Mouse (Mus musculus) forebrain, embryonic 16.5 days (tissue): ENCODE measurements at regions not wholly inside any gene's neighbourhood (a gene's known extent, or its start where the extent isn't known, plus 50 kb on each side); places are given as distances from the start of the nearest gene placed in this dataset.

ENCODE experiments used
- ATAC-seq: fragments of 200-750 bp; cut with Nextera tagmentation; 2 replicates; pipeline ENCODE4 v1.8.0; 2017; ENCODE audit warnings: mild to moderate bottlenecking, moderate library complexity
- H3K27ac ChIP-seq: fragments of 300-500 bp; sonication (generic); 2 replicates; pipeline ENCODE4 v1.5.1; 2014; ENCODE audit warnings: low read length, control low read depth
- H3K27me3 ChIP-seq: fragments of 300-500 bp; sonication (generic); replicated peaks from 2 replicates; pipeline ENCODE4 v1.6.1; 2014; ENCODE audit warnings: low read length; ENCODE audit not compliant: control insufficient read depth, insufficient read depth
- H3K36me3 ChIP-seq: fragments of 300-500 bp; sonication (generic); 2 replicates; pipeline ENCODE4 v1.6.1; 2014; ENCODE audit not compliant: control insufficient read depth, insufficient read depth
- H3K4me1 ChIP-seq: fragments of 300-500 bp; sonication (generic); replicated peaks from 2 replicates; pipeline ENCODE4 v1.6.1; 2014; ENCODE audit warnings: low read length; ENCODE audit not compliant: control insufficient read depth, insufficient read depth
- H3K4me2 ChIP-seq: fragments of 300-500 bp; sonication (generic); 2 replicates; pipeline ENCODE4 v1.6.1; 2014; ENCODE audit warnings: mild to moderate bottlenecking, low read length, control low read depth
- H3K4me3 ChIP-seq: fragments of 300-500 bp; sonication (generic); replicated peaks from 2 replicates; pipeline ENCODE4 v1.5.1; 2014; ENCODE audit warnings: mild to moderate bottlenecking, low read length, control low read depth
- H3K9ac ChIP-seq: fragments of 300-500 bp; sonication (generic); replicated peaks from 2 replicates; pipeline ENCODE4 v1.6.1; 2014; ENCODE audit warnings: low read depth, low read length, control low read depth
- H3K9me3 ChIP-seq: fragments of 300-500 bp; sonication (generic); 2 replicates; pipeline ENCODE4 v1.6.1; 2016; ENCODE audit warnings: low read length; ENCODE audit not compliant: control insufficient read depth
- WGBS: fragments of 180-500 bp; shearing (Covaris S2); extraction: QIAGEN DNeasy Blood & Tissue Kit; methylation state at CpG from one replicate; pipeline ENCODE4 v1.1.7; 2014; 5-methylcytosine and 5-hydroxymethylcytosine counted together

DNA sequence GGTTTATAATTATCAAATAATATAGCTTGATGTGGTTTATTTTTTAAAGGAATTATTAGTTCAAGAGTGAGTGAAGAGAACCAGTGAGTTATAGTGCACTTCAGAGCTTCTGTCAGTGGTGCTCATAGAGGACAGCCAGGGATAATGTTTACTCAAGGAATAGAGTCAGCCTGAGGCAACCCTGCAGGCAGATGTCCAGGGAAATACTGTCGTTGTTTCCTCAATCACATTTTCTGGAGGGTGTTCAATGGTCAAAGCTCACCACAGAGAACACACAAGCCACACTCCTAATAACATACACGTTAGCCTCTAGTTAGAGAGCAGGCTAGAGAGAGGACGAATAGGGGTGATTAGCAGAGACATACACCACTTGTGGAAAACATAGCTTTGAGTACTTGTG is 184.0 kb downstream of the Sqor start:
- Histone ChIP-seq H3K4me3 (no peak overlapping the region), H3K9ac (no peak overlapping the region), H3K27me3 (no peaks in the 10 kb centered on the region), H3K4me2 (no peak overlapping the region), H3K4me1 (no peaks in the 10 kb centered on the region), H3K36me3 (no peaks in the 10 kb centered on the region), H3K27ac (no peak overlapping the region), H3K9me3 (no peaks in the 10 kb centered on the region)
- ATAC-seq, result no peak
- WGBS, result 86% methylated on average over 3 of the region's 3 CpGs

DNA sequence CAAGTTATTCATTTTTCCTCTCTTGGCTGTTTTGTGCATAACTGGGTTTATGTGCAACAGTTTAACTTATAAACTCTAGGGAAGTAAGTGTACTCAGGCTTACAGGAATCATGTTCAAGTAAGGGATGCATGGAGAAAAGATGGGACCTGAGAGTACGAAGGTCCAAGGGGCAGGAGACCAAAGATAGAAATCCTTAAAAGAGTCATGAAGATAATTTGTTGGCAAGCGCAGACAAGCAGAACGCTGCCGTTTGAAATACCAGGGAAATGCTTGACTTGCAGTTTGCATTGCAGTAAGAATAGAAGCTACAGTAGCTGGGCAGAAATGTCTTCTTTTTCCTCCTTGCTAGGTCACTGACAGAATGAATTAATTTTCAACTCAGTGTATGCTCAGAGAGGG is 196.7 kb downstream of the Sqor start:
- H3K27me3 ChIP-seq, result no peaks in the 10 kb centered on the region
- H3K9ac ChIP-seq, result no peak overlapping the region
- no peaks in the 10 kb centered on the region for H3K36me3 ChIP-seq
- H3K4me1 ChIP-seq, result no peaks in the 10 kb centered on the region
- ATAC-seq, result no peak
- no peak overlapping the region for H3K4me2 ChIP-seq
- 94% methylated on average over 4 of the region's 4 CpGs for WGBS
- no peak overlapping the region for H3K27ac ChIP-seq
- H3K9me3 ChIP-seq, result no peaks in the 10 kb centered on the region
- H3K4me3 ChIP-seq, result no peak overlapping the region

DNA sequence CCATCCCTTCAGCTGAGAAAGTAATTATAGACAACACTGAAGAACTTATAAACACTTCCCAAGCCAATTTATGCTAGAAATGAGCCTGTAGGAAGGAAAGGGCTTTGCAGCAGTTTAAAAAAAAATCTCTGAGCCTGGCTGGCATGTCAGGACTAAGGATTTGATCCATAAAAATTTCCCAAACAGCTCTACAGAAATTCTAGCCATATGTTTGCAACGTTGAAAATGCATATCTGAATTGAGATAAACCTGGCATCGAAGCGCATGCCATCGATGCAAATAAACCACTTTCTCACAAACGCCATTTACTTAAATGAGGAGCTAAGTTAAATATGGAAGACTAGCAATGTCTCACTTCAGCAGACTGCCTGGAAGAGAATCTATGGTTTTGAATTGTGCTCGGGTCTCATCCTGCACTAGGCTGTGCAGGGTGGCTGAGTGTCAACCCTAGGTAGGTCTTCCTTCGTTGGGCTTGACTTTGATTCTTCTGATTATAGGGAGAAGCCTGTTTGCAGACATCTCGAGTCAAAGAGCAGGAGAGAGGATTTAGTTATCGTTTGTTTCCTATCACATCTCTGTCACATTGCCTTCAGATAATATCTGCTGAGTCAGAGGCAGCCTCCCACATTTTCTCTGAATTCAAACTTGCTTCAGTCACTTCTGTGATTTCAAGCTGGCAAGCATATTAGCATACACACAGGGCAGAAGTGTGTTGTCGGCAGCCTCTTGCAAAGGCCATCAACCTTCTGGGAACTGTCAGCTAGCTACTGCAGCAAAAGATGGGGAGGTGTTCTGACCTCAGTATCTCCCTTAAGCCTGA is 204.0 kb downstream of the Sqor start:
- no peaks in the 10 kb centered on the region for H3K36me3 ChIP-seq
- 70% methylated on average over 10 of the region's 10 CpGs for WGBS
- H3K4me2 ChIP-seq, result no peak overlapping the region
- ATAC-seq, result peak; percentile 81
- H3K27me3 ChIP-seq, result no peaks in the 10 kb centered on the region
- no peak overlapping the region for H3K9ac ChIP-seq
- peaks cover 2% of the 10 kb centered on the region; the same call in 1 of the 2 replicates for H3K4me1 ChIP-seq
- no peak overlapping the region for H3K27ac ChIP-seq
- H3K9me3 ChIP-seq, result 0 out of 2 replicates have a peak, but pooled peaks cover 3% of the 10 kb centered on the region
- no peak overlapping the region for H3K4me3 ChIP-seq
